Mouse (Mus musculus): ENCODE measurements around the gene Ptprd. TPM values are rescaled to one million over a fixed set of nuclear protein-coding genes. Genes with fewer than 3 reads are reported as not detected.
"Not testable (repeated sequence)": the region's sequence is repeated elsewhere in the genome, so short reads cannot be mapped to it uniquely, and the experiment has no call there.

Ptprd gene
- polyA plus RNA-seq, 1 experiment from 2014 or later, result 57.1 TPM

DNA sequence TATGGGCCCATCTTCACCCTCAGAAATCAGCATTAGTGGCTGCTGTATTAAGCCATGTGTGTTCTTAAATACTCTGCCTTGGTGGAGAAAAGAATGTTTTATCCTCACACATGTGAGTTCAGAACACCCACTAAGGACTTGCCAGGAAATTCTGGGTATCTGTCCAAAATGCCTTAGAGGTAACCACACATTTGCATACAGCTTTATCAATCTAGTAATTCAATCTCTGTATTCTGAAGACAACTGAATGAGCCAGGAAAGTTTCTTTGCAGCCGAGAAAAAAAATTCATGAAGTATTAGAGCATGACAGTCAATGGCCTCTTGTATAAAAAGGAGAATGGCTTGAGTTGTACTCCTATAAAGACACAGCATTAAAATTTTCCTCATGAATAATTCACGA lies 2057.6 kb downstream of the Ptprd start:
- Histone ChIP-seq H3K4me1 (peaks cover 2% of the 10 kb centered on the region; the same call in 1 of the 2 replicates), H3K27me3 (no peaks in the 10 kb centered on the region), H3K36me3 (no peaks in the 10 kb centered on the region), H3K9me3 (replicated peaks) (no peaks in the 10 kb centered on the region), H3K27ac (no peak overlapping the region), H3K9ac (no peak overlapping the region), H3K4me2 (replicated peaks) (no peak overlapping the region), H3K4me3 (no peak overlapping the region)
- no peak for ATAC-seq (ENCODE audit: low FRiP score)
- WGBS, result 34% methylated on average over 2 of the region's 2 CpGs

DNA sequence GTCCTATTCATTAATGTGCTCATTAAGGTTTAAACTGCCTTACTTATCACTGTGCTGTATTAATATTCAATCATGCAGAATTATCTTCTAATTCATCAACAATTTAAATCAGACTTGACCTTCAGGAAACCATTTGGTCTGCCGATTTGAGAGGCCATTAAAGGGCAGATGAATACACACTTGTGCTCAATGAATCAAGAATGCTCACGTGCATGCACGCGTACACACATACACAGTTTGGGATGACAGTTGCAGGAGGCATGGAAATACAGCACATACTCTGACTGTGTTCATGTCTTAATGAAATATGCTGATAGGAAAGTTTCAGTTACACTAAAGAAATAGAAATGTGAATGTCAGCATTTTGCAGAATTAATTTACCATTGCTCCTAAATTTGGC lies 2066.8 kb downstream of the Ptprd start:
- WGBS, result 60% methylated on average over 4 of the region's 4 CpGs
- Histone ChIP-seq H3K4me1 (no peaks in the 10 kb centered on the region), H3K4me3 (no peak overlapping the region), H3K36me3 (no peaks in the 10 kb centered on the region), H3K27me3 (no peaks in the 10 kb centered on the region), H3K27ac (no peak overlapping the region), H3K9ac (no peak overlapping the region), H3K9me3 (replicated peaks) (no peaks in the 10 kb centered on the region), H3K4me2 (replicated peaks) (no peak overlapping the region)
- ATAC-seq (ENCODE audit: low FRiP score), result no peak

DNA sequence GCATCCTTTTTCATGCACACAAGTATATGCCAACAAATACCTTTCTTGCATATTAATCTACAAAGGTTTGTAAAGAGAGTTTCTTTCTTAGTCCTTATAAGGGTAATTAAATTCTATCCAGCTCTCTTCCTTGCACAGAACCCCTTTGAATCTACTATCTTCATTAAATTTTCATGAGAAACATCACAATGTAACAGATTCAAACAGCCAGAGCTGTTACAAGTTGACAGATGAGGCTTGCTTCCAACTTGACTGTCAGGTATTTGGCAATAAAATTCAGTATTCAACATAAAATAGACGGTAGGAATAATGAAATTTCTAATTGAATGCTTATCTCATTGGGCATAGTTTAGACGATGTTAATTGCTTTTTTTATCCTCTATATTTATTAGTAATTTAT lies 2067.4 kb downstream of the Ptprd start:
- H3K27ac ChIP-seq, result no peak overlapping the region
- ATAC-seq (ENCODE audit: low FRiP score), result no peak
- no peaks in the 10 kb centered on the region for H3K4me1 ChIP-seq
- H3K4me3 ChIP-seq, result no peak overlapping the region
- no peaks in the 10 kb centered on the region for H3K9me3 ChIP-seq (replicated peaks)
- no peak overlapping the region for H3K9ac ChIP-seq
- H3K27me3 ChIP-seq, result no peaks in the 10 kb centered on the region
- no peaks in the 10 kb centered on the region for H3K36me3 ChIP-seq
- 54% methylated on average over 2 of the region's 2 CpGs for WGBS
- no peak overlapping the region for H3K4me2 ChIP-seq (replicated peaks)

DNA sequence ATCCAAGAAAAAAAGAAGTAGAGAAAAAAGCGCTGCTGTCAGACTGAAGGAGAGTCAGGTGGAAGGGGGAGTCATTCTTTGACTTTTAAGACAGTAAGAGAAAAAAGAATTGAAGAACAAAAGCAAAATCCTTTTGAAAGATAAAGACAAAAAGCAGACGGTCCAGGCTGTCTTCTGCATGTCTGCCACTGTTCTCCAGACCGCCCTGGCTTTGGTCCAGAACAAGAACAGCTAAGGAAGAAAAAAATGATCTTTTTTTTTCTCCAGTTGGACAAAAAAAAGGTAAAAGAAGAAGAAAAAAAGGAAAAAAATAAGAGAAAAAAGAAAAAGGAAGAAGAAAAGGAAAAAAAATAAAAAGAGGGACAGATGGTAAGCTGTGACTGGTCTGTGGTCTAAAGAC lies 2073.9 kb downstream of the Ptprd start:
- H3K9me3 ChIP-seq (replicated peaks), result no peaks in the 10 kb centered on the region
- no peak overlapping the region for H3K4me3 ChIP-seq
- no peak overlapping the region for H3K27ac ChIP-seq
- no peak overlapping the region for H3K9ac ChIP-seq
- no peak for ATAC-seq (ENCODE audit: low FRiP score)
- WGBS, result 59% methylated on average over 3 of the region's 3 CpGs
- no peaks in the 10 kb centered on the region for H3K27me3 ChIP-seq
- no peak overlapping the region for H3K4me2 ChIP-seq (replicated peaks)
- no peaks in the 10 kb centered on the region for H3K4me1 ChIP-seq
- H3K36me3 ChIP-seq, result no peaks in the 10 kb centered on the region

DNA sequence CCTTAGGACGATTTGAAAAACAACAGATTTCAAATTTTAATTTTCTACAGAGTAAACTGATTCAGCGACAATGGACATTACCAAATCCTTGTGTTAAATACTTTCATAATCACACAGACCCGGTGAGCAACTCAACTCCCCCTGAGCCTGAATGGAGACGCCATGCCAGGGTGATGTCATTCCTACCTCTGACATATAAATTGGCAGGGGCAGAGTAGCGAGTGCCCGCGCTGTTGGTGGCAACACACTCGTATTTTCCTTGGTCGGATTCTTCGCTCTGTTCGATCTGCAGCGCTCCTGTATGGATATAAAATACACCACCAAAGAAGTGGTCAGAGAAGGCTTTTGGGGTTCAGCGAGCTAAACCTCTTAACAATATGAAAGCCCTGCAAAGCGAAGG lies 2075.1 kb downstream of the Ptprd start:
- H3K27ac ChIP-seq, result no peak overlapping the region
- no peaks in the 10 kb centered on the region for H3K36me3 ChIP-seq
- no peak overlapping the region for H3K4me3 ChIP-seq
- no peaks in the 10 kb centered on the region for H3K9me3 ChIP-seq (replicated peaks)
- H3K27me3 ChIP-seq, result no peaks in the 10 kb centered on the region
- ATAC-seq (ENCODE audit: low FRiP score), result no peak
- H3K4me2 ChIP-seq (replicated peaks), result no peak overlapping the region
- 89% methylated on average over 14 of the region's 14 CpGs for WGBS
- no peak overlapping the region for H3K9ac ChIP-seq
- no peaks in the 10 kb centered on the region for H3K4me1 ChIP-seq

DNA sequence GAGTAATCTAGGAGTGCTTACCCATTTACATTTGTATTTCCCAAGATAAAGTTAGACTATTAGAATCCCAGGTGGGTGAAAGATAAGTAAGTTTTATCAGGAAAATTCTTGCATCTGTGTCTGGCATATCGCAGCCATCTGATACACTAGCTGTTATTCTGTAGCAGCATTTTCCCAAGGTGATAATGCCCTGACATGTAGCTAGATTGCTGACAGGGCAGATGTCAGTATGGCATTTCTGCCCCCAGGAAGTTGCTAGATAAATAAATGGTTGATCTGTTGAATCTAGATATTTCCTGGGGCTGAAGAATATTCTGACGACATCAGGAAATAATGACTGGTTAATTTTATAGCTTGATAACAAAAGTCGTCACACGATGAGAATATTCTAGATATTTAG lies 2119.9 kb downstream of the Ptprd start:
- Histone ChIP-seq H3K9me3 (replicated peaks) (no peaks in the 10 kb centered on the region), H3K4me1 (no peaks in the 10 kb centered on the region), H3K36me3 (no peaks in the 10 kb centered on the region), H3K4me3 (no peak overlapping the region), H3K27ac (no peak overlapping the region), H3K9ac (no peak overlapping the region), H3K27me3 (no peaks in the 10 kb centered on the region), H3K4me2 (replicated peaks) (no peak overlapping the region)
- WGBS, result 95% methylated on average over 4 of the region's 4 CpGs
- no peak for ATAC-seq (ENCODE audit: low FRiP score)

DNA sequence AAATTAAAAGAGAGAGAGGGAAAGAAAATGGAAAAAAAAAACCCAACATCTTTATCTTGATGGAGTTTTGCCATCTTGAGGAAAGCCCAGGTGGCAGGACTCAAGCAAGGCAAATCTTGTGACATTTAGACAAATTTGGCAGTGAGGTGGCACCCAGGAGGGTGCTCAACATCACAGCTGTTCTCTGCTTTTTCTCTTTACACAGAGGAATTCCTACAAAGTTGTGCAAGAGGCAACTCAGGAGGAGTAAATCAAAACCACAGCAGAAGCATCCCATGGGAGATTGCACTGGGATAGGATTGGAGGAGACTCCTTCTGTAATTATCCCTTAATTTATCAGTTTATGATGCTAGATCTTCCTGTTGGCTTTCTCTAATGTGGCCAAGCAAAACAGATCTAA lies 2121.9 kb downstream of the Ptprd start:
- Histone ChIP-seq H3K4me1 (no peaks in the 10 kb centered on the region), H3K27ac (no peak overlapping the region), H3K9me3 (replicated peaks) (no peaks in the 10 kb centered on the region), H3K4me3 (no peak overlapping the region), H3K9ac (no peak overlapping the region), H3K36me3 (peaks cover 5% of the 10 kb centered on the region; the same call in 1 of the 2 replicates), H3K27me3 (no peaks in the 10 kb centered on the region), H3K4me2 (replicated peaks) (no peak overlapping the region)
- no peak for ATAC-seq (ENCODE audit: low FRiP score)

DNA sequence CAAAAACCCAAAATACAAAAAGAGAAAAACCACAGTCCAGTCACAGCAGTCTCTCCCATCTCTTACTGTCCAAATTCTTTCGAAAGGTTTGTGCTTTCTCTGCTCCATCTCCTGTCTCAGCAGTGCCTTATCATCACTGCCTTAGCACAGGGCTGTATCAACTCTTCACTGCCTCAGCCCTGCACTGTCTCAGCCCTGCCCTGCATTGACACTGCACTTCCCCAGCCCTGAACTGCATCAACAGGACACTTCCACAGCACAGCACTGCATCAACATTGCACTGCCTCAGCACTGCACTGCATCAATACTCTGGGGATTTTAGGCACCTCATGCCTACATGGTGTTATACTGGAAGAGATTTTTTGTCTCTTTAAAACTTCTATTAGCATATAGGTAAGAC lies 2135.7 kb downstream of the Ptprd start:
- Histone ChIP-seq H3K36me3 (no peaks in the 10 kb centered on the region), H3K4me1 (no peaks in the 10 kb centered on the region), H3K4me2 (replicated peaks) (no peak overlapping the region), H3K27ac (no peak overlapping the region), H3K4me3 (no peak overlapping the region), H3K9ac (no peak overlapping the region), H3K9me3 (replicated peaks) (no peaks in the 10 kb centered on the region), H3K27me3 (no peaks in the 10 kb centered on the region)
- 97% methylated on average over 1 of the region's 1 CpGs for WGBS
- no peak for ATAC-seq (ENCODE audit: low FRiP score)

DNA sequence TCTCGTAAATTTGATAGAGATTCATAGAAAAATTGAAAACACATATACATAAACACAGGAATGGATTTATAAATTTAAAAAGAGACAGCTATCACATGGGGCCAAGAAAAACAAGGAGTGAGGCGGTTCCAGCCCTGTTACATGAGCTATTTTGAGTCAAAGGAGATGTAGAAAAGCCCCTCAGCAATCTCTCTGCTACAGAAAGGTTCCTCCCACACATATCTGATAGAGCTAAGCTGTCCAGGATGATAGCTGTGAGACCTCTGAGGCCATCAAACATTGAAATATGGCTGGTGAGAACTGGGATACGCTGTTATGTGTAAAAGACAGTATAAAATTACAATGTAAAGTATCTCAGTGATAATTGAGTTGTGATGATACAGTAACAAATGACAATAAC lies 2138.5 kb downstream of the Ptprd start:
- H3K4me2 ChIP-seq (replicated peaks), result no peak overlapping the region
- no peaks in the 10 kb centered on the region for H3K4me1 ChIP-seq
- H3K9ac ChIP-seq, result no peak overlapping the region
- H3K27me3 ChIP-seq, result no peaks in the 10 kb centered on the region
- ATAC-seq (ENCODE audit: low FRiP score), result no peak
- H3K4me3 ChIP-seq, result no peak overlapping the region
- H3K36me3 ChIP-seq, result no peaks in the 10 kb centered on the region
- 86% methylated on average over 3 of the region's 3 CpGs for WGBS
- H3K9me3 ChIP-seq (replicated peaks), result no peaks in the 10 kb centered on the region
- no peak overlapping the region for H3K27ac ChIP-seq

DNA sequence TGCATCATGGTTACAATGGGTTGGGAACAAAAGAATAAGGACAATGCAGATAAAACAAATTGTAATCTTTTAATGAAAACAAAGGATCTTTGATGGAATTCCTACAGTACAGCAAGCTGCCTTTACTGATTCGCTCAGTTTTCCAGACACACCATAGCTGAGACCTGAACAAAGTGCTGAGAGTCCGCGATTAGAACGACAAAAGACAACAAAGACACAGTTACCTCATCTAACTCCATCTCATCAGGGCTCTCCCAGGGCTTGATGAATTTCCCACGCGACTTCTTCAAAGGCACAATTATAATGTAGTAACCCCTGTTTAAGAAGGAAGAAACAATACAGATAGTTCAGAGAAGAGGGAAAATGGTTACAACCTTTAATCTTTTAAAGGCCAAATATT lies 2140.0 kb downstream of the Ptprd start:
- Histone ChIP-seq H3K27me3 (no peaks in the 10 kb centered on the region), H3K4me1 (no peaks in the 10 kb centered on the region), H3K4me2 (replicated peaks) (no peak overlapping the region), H3K9me3 (replicated peaks) (no peaks in the 10 kb centered on the region), H3K9ac (no peak overlapping the region), H3K36me3 (no peaks in the 10 kb centered on the region), H3K4me3 (no peak overlapping the region), H3K27ac (no peak overlapping the region)
- WGBS, result 67% methylated on average over 6 of the region's 6 CpGs
- ATAC-seq (ENCODE audit: low FRiP score), result no peak

DNA sequence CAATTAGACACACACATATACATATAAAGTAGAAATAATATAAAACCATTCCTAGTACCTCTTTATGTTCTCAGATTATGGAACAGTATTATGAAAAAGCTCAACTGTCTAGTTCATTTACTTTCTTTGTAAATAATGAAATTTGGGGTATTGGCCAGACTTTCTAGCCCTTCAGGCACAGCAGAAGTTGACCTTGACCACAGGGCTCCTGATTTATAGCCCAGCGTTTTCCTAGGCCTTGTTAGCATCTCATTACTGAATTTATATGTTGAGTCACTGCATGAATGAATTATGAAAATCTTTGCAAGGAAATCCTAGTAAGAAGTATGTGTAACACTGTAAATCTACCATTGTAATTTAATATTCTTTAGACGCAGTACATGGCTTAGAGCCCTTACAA lies 2154.9 kb downstream of the Ptprd start:
- ATAC-seq (ENCODE audit: low FRiP score), result no peak
- no peak overlapping the region for H3K4me2 ChIP-seq (replicated peaks)
- WGBS, result 77% methylated on average over 2 of the region's 2 CpGs

DNA sequence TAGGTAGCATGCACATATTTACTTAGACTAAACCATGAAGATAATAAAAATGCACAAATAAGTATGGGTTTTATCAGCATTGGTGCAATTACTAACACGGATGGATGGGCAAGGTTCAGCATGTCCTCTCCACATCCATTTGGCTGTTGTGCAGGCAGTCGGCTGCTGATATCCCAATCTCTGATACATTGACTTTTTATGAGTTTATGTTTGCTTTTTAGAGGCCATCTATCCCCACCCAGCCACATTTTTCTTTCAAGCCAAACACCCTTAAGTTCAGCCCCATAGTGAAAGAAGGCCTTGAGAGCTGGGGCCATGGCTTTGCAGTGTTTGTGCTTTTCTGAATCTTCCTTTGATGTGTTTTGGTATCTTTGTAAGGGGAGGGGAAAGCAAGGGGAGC lies 2166.1 kb downstream of the Ptprd start:
- no peak overlapping the region for H3K27ac ChIP-seq
- H3K4me3 ChIP-seq, result no peak overlapping the region
- no peak overlapping the region for H3K9ac ChIP-seq
- H3K36me3 ChIP-seq, result no peaks in the 10 kb centered on the region
- H3K4me2 ChIP-seq (replicated peaks), result no peak overlapping the region
- no peaks in the 10 kb centered on the region for H3K9me3 ChIP-seq (replicated peaks)
- 75% methylated on average over 2 of the region's 2 CpGs for WGBS
- H3K27me3 ChIP-seq, result no peaks in the 10 kb centered on the region
- ATAC-seq (ENCODE audit: low FRiP score), result no peak
- no peaks in the 10 kb centered on the region for H3K4me1 ChIP-seq

More for the DNA sequence above, 2154.9 kb downstream of the Ptprd start:
- no peaks in the 10 kb centered on the region for H3K4me1 ChIP-seq
- H3K9me3 ChIP-seq (replicated peaks), result no peaks in the 10 kb centered on the region
- no peak overlapping the region for H3K27ac ChIP-seq
- no peaks in the 10 kb centered on the region for H3K36me3 ChIP-seq
- H3K27me3 ChIP-seq, result no peaks in the 10 kb centered on the region
- H3K4me3 ChIP-seq, result no peak overlapping the region
- no peak overlapping the region for H3K9ac ChIP-seq

DNA sequence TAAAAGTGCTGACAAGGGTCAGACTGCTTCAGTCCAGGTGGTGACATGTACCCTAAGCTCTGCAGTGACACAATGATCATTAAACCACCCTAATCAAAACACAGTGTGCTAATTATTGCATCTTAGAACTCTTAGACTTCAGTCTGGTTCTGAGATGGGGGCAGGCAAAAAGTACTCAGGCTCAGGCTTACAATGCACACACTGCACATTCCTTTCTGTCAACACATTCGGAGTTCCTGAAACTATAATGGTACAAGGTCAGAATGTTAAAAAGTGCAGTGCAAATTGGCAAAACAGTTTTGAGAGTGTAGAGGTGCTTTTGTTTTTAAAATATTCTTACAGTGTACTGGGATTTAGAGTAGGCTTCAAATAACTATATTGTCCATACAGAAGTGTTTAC lies 2167.0 kb downstream of the Ptprd start:
- Histone ChIP-seq H3K9me3 (replicated peaks) (no peaks in the 10 kb centered on the region), H3K27ac (no peak overlapping the region), H3K4me2 (replicated peaks) (no peak overlapping the region), H3K27me3 (no peaks in the 10 kb centered on the region), H3K36me3 (no peaks in the 10 kb centered on the region), H3K4me3 (no peak overlapping the region), H3K4me1 (no peaks in the 10 kb centered on the region), H3K9ac (no peak overlapping the region)
- WGBS, result 64% methylated on average over 1 of the region's 1 CpGs
- no peak for ATAC-seq (ENCODE audit: low FRiP score)

DNA sequence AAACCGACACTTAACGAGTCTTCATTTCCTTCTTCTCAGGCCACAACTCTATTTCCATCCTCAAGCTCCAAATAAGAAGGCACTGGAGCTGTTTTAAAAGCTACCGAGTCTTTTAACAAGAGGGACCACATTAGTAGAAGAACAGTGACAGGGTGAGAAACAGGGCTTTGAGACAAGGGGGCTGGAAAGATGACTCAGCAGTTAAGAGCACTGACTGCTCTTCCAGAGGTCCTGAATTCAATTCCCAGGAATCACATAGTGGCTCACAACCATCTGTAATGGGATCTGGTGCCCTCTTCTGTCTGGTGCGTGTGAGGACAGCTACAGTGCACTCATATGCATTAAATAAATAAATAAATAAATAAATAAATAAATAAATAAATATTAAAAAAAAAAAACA lies 2174.6 kb downstream of the Ptprd start:
- H3K36me3 ChIP-seq; H3K4me1 ChIP-seq; H3K9me3 ChIP-seq (replicated peaks); H3K4me2 ChIP-seq (replicated peaks); H3K4me3 ChIP-seq; H3K27ac ChIP-seq; ATAC-seq (ENCODE audit: low FRiP score); H3K27me3 ChIP-seq; H3K9ac ChIP-seq: not testable (repeated sequence)
- 82% methylated on average over 4 of the region's 4 CpGs for WGBS
